ENCODE assay signal across 7 mouse cellular contexts in the genomic region with DNA sequence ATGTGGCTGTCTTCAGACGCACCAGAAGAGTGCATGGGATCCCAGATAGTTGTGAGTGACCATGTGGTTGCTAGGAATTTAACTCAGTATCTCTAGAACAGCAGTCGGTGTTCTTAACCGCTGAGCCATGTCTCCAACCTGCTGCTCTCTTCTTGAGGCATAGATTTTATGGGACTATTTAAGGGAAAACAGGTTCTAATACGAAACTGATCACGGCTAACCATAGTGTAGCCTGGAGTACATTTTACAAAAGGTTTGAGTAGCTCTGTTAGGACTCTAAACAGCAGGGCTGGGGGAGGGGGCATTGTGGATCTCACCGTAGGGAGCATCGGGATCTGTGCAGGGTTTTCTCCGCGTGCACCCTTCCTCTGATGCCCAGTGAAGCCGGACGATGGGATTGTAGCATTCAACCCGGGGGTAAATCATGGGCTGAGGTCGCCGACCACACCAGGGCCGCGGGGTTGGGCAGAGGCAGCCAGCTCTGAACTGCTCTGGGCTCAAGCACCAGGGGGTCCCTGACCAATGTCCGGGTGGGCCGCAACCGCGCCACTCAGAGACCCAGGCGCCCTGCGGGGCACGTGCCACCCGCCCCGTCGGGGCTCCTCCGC. TPM values are rescaled to one million over a fixed set of nuclear protein-coding genes. Genes with fewer than 3 reads are reported as not detected.
DNase-seq lines count a peak whose midpoint lies in the region; ATAC-seq and TF ChIP-seq lines count a peak whose summit lies in the region.

Gene Cers2, plus strand, starts transcription at position 306 of the 608 bp plus-strand sequence.

- no peaks in the 10 kb centered on the region for H3K9me3 ChIP-seq in midbrain, embryonic 14.5 days (ENCODE audit: control insufficient read depth, low read length)

- H3K4me3 ChIP-seq in thymus, adult 2 months (ENCODE audit: control insufficient read depth, insufficient read depth, low read length) = peak within 1 kb of the TSS; percentile 74
- peak within 1 kb of the TSS; percentile 88 for H3K4me3 ChIP-seq in midbrain, embryonic 14.5 days (replicated peaks; ENCODE audit: low read depth, low read length)

- H3K4me2 ChIP-seq in midbrain, embryonic 14.5 days (ENCODE audit: low read length) = peak within 1 kb of the TSS; percentile 78

- no peak for TF ChIP-seq CTCF in thymus, adult 2 months (IDR thresholded peaks at IDR 0.05; ENCODE audit: borderline replicate concordance, control insufficient read depth, extremely low read depth, insufficient read depth, low read length, poor library complexity)

- no peak for DNase-seq in thymus, adult 2 months
- DNase-seq in thymus, postnatal 14 days = no peak
- DNase-seq in c-Kit-positive CD71-positive TER-119-negative erythroid progenitor cells, embryonic 14.5 days (ENCODE audit: low read depth) = peak; percentile 38
- no peak for DNase-seq in heart, adult 18-20 months
- no peak for DNase-seq in layer of hippocampus, postnatal 14 days (ENCODE audit: low spot score in 2 of 2)
- DNase-seq in midbrain, embryonic 14.5 days = peak; percentile 63
- no peak for DNase-seq in cerebellum, adult 9-11 months

- H3K27me3 ChIP-seq in thymus, adult 2 months (ENCODE audit: control insufficient read depth, insufficient read depth, low read length) = no peaks in the 10 kb centered on the region
- H3K27me3 ChIP-seq in midbrain, embryonic 14.5 days (ENCODE audit: control insufficient read depth, insufficient read depth, low read length) = no peaks in the 10 kb centered on the region

- no peak within 1 kb of the TSS for H3K27ac ChIP-seq in thymus, adult 2 months (ENCODE audit: control insufficient read depth, insufficient read depth, low read length)
- peak within 1 kb of the TSS; percentile 91 for H3K27ac ChIP-seq in midbrain, embryonic 14.5 days (replicated peaks; ENCODE audit: low read depth, low read length)

- peaks cover 23% of the 10 kb centered on the region for H3K4me1 ChIP-seq in thymus, adult 2 months (replicated peaks; ENCODE audit: control insufficient read depth, insufficient read depth, low read length)
- peaks cover 15% of the 10 kb centered on the region for H3K4me1 ChIP-seq in midbrain, embryonic 14.5 days (ENCODE audit: control insufficient read depth, insufficient read depth, low read length)

- no peak for ATAC-seq in midbrain, embryonic 14.5 days (ENCODE audit: low FRiP score, low TSS enrichment)

- peak within 1 kb of the TSS; percentile 98 for H3K9ac ChIP-seq in midbrain, embryonic 14.5 days (replicated peaks; ENCODE audit: low read length)

- 16% methylated on average over 27 of the region's 27 CpGs for WGBS in thymus, adult 2 months
- WGBS in midbrain, embryonic 14.5 days = 2% methylated on average over 27 of the region's 27 CpGs

- no peak for TF ChIP-seq POLR2A in thymus, adult 2 months (IDR thresholded peaks at IDR 0.05; ENCODE audit: control insufficient read depth, extremely low read depth, insufficient read depth, low read length, poor library complexity)

- no peaks in the 10 kb centered on the region for H3K36me3 ChIP-seq in thymus, adult 2 months (ENCODE audit: control insufficient read depth, insufficient read depth, low read length)
- no peaks in the 10 kb centered on the region for H3K36me3 ChIP-seq in midbrain, embryonic 14.5 days (ENCODE audit: control insufficient read depth, insufficient read depth, low read length)

RNA-seq across cellular contexts. Expression of gene Cers2, which starts in this region (rescaled TPM):
- 129 and 140 TPM in 2 replicates for polyA plus RNA-seq in thymus, adult 2 months (2012; rRNA removed)
- total RNA-seq in heart, adult 18-20 months (2021) = 10 to 100 TPM; 30.3 to 32.4 TPM
- 10 to 100 TPM; 60.8 to 62.0 TPM for total RNA-seq in layer of hippocampus, postnatal 14 days (2021)
- 70.6 and 83.2 TPM in 2 replicates for polyA plus RNA-seq in midbrain, embryonic 14.5 days (2014; fragmentation: Nextera tagmentation; extraction: Ambion mirVana)

Comparison
In these comparisons a context has a peak if more than half of its experiments do, and no peak if none do; other contexts are left out.
1. DNase-seq: peak in c-Kit-positive CD71-positive TER-119-negative erythroid progenitor cells, embryonic 14.5 days (single experiment) and midbrain, embryonic 14.5 days (single experiment); none in thymus, adult 2 months (single experiment), thymus, postnatal 14 days (single experiment), heart, adult 18-20 months (0 of 2), layer of hippocampus, postnatal 14 days (0 of 2) and cerebellum, adult 9-11 months (single experiment).